In genomic region chr2:60096625-60097024, GRCm38 (mm10) we compare ENCODE assay signal across 12 mouse cellular contexts.
"Had no signal": no experiment of that assay in that cellular context is flagged by ENCODE, and none has a peak within 500 bp of the region (broad histone marks: within the 10 kb centered on the region; RNA-seq: fewer than 3 reads in every experiment).

No protein-coding gene starts in this region.

- H3K27ac ChIP-seq: kidney, embryonic 15.5 days; left cerebral cortex, adult 2 months; limb, embryonic 10.5 days; liver, embryonic 12.5 days; midbrain, embryonic 12.5 days had no signal

- H3K27me3 ChIP-seq: kidney, embryonic 15.5 days; liver, embryonic 12.5 days; midbrain, embryonic 12.5 days had no signal

- H3K36me3 ChIP-seq: liver, embryonic 12.5 days had no signal

- ATAC-seq: liver, embryonic 12.5 days; lung, postnatal 0 days had no signal

- H3K4me3 ChIP-seq: kidney, embryonic 15.5 days; left cerebral cortex, adult 2 months; limb, embryonic 10.5 days; liver, embryonic 12.5 days; midbrain, embryonic 12.5 days; myocyte had no signal

- H3K9ac ChIP-seq: kidney, embryonic 15.5 days; liver, embryonic 12.5 days; midbrain, embryonic 12.5 days had no signal

- H3K4me2 ChIP-seq: kidney, embryonic 15.5 days; liver, embryonic 12.5 days; midbrain, embryonic 12.5 days had no signal

- DNase-seq: kidney, adult 2 months; kidney, postnatal 14 days; lung, postnatal 36 days; thymus, adult 18-20 months; thymus, postnatal 36 days had no signal

- H3K4me1 ChIP-seq: limb, embryonic 10.5 days; liver, embryonic 12.5 days; midbrain, embryonic 12.5 days had no signal

- H3K9me3 ChIP-seq: kidney, embryonic 15.5 days; limb, embryonic 10.5 days; liver, embryonic 12.5 days; midbrain, embryonic 12.5 days had no signal
